In the genomic region with DNA sequence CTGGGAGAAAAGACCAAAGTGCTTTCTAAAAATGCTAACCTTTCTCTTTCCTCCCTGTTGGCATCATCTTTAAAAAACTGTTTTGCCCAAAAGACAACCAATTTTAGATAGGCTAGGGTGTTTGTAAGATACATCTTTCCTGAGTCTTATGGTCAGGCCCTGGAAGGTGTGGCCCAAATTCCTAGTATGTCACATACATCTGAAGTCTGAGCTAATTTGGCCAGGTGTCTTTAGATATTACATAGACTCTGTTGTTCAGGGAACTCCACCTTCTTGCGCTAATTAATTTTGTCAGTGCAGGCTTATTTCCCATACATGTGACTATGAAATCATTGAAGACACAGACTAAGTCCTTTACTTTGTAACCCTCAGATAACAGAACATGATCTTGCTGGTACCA, we compare ENCODE assay signal across 8 mouse cellular contexts. TPM values are rescaled to one million over a fixed set of nuclear protein-coding genes. Genes with fewer than 3 reads are reported as not detected.
DNase-seq lines count a peak whose midpoint lies in the region; ATAC-seq lines count a peak whose summit lies in the region.

No protein-coding gene starts in this region.

- H3K27ac ChIP-seq in heart, embryonic 14.5 days (replicated peaks in 1 of 2; ENCODE audit: control insufficient read depth in 1 of 2, insufficient read depth in 1 of 2, low read depth in 2 of 2, low read length in 2 of 2), result no peak overlapping the region
- H3K27ac ChIP-seq in hindbrain, embryonic 11.5 days (ENCODE audit: low read depth, low read length), result no peak overlapping the region
- no peak overlapping the region for H3K27ac ChIP-seq in midbrain, embryonic 11.5 days (ENCODE audit: low read depth, low read length)

- WGBS in heart, embryonic 14.5 days, result 88% methylated on average over 1 of the region's 1 CpGs
- 93% methylated on average over 1 of the region's 1 CpGs for WGBS in hindbrain, embryonic 11.5 days
- 98% methylated on average over 1 of the region's 1 CpGs for WGBS in midbrain, embryonic 11.5 days

- intact Hi-C loops in heart, postnatal 25 days (cut with DNase I), result loop anchor here (2.0 kb wide), 1 partner anchor 139 kb away; the partner anchor contains the start of gene Ezh2

- peak overlapping the region in 1 of 2 experiments; percentile 73; a peak in 2 of 4 replicates for H3K4me3 ChIP-seq in heart, embryonic 14.5 days (ENCODE audit: control insufficient read depth in 1 of 2, insufficient read depth in 1 of 2, low read depth in 1 of 2, low read length in 2 of 2)
- H3K4me3 ChIP-seq in hindbrain, embryonic 11.5 days (ENCODE audit: low read depth, low read length), result peak overlapping the region; percentile 97
- H3K4me3 ChIP-seq in midbrain, embryonic 11.5 days (ENCODE audit: low read depth, low read length), result peak overlapping the region; percentile 98

- H3K9me3 ChIP-seq in heart, embryonic 14.5 days (ENCODE audit: control insufficient read depth, low read length), result no peaks in the 10 kb centered on the region
- H3K9me3 ChIP-seq in hindbrain, embryonic 11.5 days (ENCODE audit: control insufficient read depth, low read length), result no peaks in the 10 kb centered on the region
- no peaks in the 10 kb centered on the region for H3K9me3 ChIP-seq in midbrain, embryonic 11.5 days (ENCODE audit: control insufficient read depth, low read length)

- ATAC-seq in heart, embryonic 14.5 days (ENCODE audit: insufficient number of reproducible peaks, insufficient read depth, low FRiP score, low read depth), result no peak
- ATAC-seq in hindbrain, embryonic 11.5 days (ENCODE audit: low FRiP score), result no peak
- ATAC-seq in midbrain, embryonic 11.5 days (ENCODE audit: low FRiP score), result no peak

- H3K4me1 ChIP-seq in heart, embryonic 14.5 days (ENCODE audit: control insufficient read depth in 2 of 2, insufficient read depth in 2 of 2, low read length in 2 of 2), result peaks cover 0 to 24% of the 10 kb centered on the region in 2 experiments; a peak in 2 of 4 replicates
- no peaks in the 10 kb centered on the region for H3K4me1 ChIP-seq in hindbrain, embryonic 11.5 days (replicated peaks; ENCODE audit: control insufficient read depth, insufficient read depth, low read length)
- peaks cover 9% of the 10 kb centered on the region for H3K4me1 ChIP-seq in midbrain, embryonic 11.5 days (ENCODE audit: control insufficient read depth, insufficient read depth, low read length)

- H3K9ac ChIP-seq in heart, embryonic 14.5 days (ENCODE audit: low read length), result peak overlapping the region; percentile 99; the same call in 1 of the 2 replicates
- no peak overlapping the region for H3K9ac ChIP-seq in hindbrain, embryonic 11.5 days (ENCODE audit: low read depth, low read length)
- H3K9ac ChIP-seq in midbrain, embryonic 11.5 days (ENCODE audit: low read length), result peak overlapping the region; percentile 99; the same call in 1 of the 2 replicates

- H3K27me3 ChIP-seq in heart, embryonic 14.5 days (ENCODE audit: control insufficient read depth, insufficient read depth, low read length), result no peaks in the 10 kb centered on the region
- no peaks in the 10 kb centered on the region for H3K27me3 ChIP-seq in hindbrain, embryonic 11.5 days (ENCODE audit: control insufficient read depth, insufficient read depth, low read length)
- no peaks in the 10 kb centered on the region for H3K27me3 ChIP-seq in midbrain, embryonic 11.5 days (ENCODE audit: control insufficient read depth, insufficient read depth, low read length)

- H3K4me2 ChIP-seq in heart, embryonic 14.5 days (ENCODE audit: low read length), result peak overlapping the region; percentile 77
- peak overlapping the region; percentile 66 for H3K4me2 ChIP-seq in hindbrain, embryonic 11.5 days (replicated peaks; ENCODE audit: low read depth, low read length)
- H3K4me2 ChIP-seq in midbrain, embryonic 11.5 days, result peak overlapping the region; percentile 78

- DNase-seq in heart, postnatal 25 days (ENCODE audit: low spot score), result no peak
- peak; percentile 28 for DNase-seq in Muller cell, postnatal 12 days (ENCODE audit: inconsistent ontology term)
- DNase-seq in hindbrain, embryonic 11.5 days (ENCODE audit: low spot score), result no peak
- peak; percentile 83 for DNase-seq in midbrain, embryonic 11.5 days (ENCODE audit: low spot score, missing footprints)
- DNase-seq in layer of hippocampus, adult 8-10 months (ENCODE audit: low spot score in 2 of 2), result no peak
- DNase-seq in right cerebral cortex, adult 18-20 months, result no peak
- DNase-seq in adrenal gland, postnatal 4 days (ENCODE audit: low spot score in 2 of 2), result no peak

- no peaks in the 10 kb centered on the region for H3K36me3 ChIP-seq in heart, embryonic 14.5 days (ENCODE audit: control insufficient read depth, insufficient read depth, low read length)
- H3K36me3 ChIP-seq in hindbrain, embryonic 11.5 days (ENCODE audit: control insufficient read depth, insufficient read depth, low read length), result no peaks in the 10 kb centered on the region
- H3K36me3 ChIP-seq in midbrain, embryonic 11.5 days (ENCODE audit: control insufficient read depth, insufficient read depth, low read length), result no peaks in the 10 kb centered on the region

RNA-seq across cellular contexts. Expression of gene Cul1, which starts 2.6 kb away (rescaled TPM):
- polyA plus RNA-seq in heart, embryonic 14.5 days (2014; fragmentation: Nextera tagmentation; extraction: Ambion mirVana), result 95.9 and 104 TPM in 2 replicates
- 10 to 100 TPM; 61.1 to 63.4 TPM for total RNA-seq in heart, postnatal 25 days (2021)
- 169 and 178 TPM in 2 replicates for polyA plus RNA-seq in hindbrain, embryonic 11.5 days (2014; fragmentation: Nextera tagmentation; extraction: Ambion mirVana)
- polyA plus RNA-seq in midbrain, embryonic 11.5 days (2014; fragmentation: Nextera tagmentation; extraction: Ambion mirVana), result 203 and 205 TPM in 2 replicates
- 100 to 1,000 TPM; 103 to 120 (median 110) TPM for total RNA-seq in layer of hippocampus, adult 8-10 months (2022)
- 100 to 1,000 TPM; 133 TPM for total RNA-seq in adrenal gland, postnatal 4 days (2021)

Comparison
In these comparisons a context has a peak if more than half of its experiments do, and no peak if none do; other contexts are left out.
1. DNase-seq: peak in Muller cell, postnatal 12 days (single experiment) and midbrain, embryonic 11.5 days (single experiment); none in heart, postnatal 25 days (single experiment), hindbrain, embryonic 11.5 days (single experiment), layer of hippocampus, adult 8-10 months (0 of 2), right cerebral cortex, adult 18-20 months (single experiment) and adrenal gland, postnatal 4 days (0 of 2).
2. Peak in every context shown above with its lines, with median percentiles within 50 percentile points of each other: H3K4me2 ChIP-seq.